Mouse (Mus musculus): ENCODE results near the gene Krt88.

GRCm38 (mm10) chr15:101497181-101497580 lies 49.6 kb downstream of the Krt88 start:
- TF ChIP-seq CTCF (IDR thresholded peaks at IDR 0.05; ENCODE audit: extremely low read depth, insufficient read length, insufficient replicate concordance, low read depth, low read length) (peak; percentile 71; the same call in 1 of the 2 replicates), POLR2A (IDR thresholded peaks at IDR 0.05; ENCODE audit: low read depth, low read length) (no peak)
